In the genomic region with DNA sequence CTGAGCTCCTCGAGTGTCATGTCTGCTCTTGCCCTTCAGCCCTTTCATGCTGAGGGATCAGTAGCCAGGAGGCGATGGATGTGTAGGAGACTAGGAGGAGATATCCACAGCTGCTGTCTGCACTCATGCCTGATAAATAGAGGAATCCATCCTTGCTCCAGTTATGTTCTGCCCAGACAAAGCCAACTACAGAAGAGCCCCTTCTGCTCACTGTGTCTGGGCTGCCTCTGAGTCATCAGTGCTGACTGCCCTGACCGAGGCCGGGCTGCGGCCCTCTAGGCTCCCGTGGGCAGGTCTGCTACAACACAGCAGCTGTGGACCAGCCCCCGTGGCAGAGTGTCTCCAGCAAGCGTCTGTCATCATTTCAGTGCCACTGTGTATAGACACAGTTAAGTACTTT, we compare ENCODE assay signal across 20 mouse cellular contexts. TPM values are rescaled to one million over a fixed set of nuclear protein-coding genes. Genes with fewer than 3 reads are reported as not detected.
DNase-seq lines count a peak whose midpoint lies in the region; ATAC-seq and TF ChIP-seq lines count a peak whose summit lies in the region.
"Had no signal": no experiment of that assay in that cellular context is flagged by ENCODE, and none has a peak within 500 bp of the region (broad histone marks: within the 10 kb centered on the region; RNA-seq: fewer than 3 reads in every experiment).

No protein-coding gene starts in this region.

- H3K4me2 ChIP-seq in hindbrain, embryonic 13.5 days: no peak overlapping the region
- H3K4me2 ChIP-seq: embryonic facial prominence, embryonic 13.5 days; kidney, embryonic 15.5 days; neural tube, embryonic 15.5 days; stomach, embryonic 15.5 days had no signal

- 0 out of 2 replicates have a peak, but pooled peaks cover 11% of the 10 kb centered on the region for H3K27me3 ChIP-seq in hindbrain, embryonic 13.5 days
- H3K27me3 ChIP-seq: embryonic facial prominence, embryonic 13.5 days; kidney, embryonic 15.5 days; megakaryocyte, embryonic 14.5 days; neural tube, embryonic 15.5 days; stomach, embryonic 15.5 days had no signal

- WGBS in hindbrain, embryonic 13.5 days: 58% methylated on average over 8 of the region's 8 CpGs

- H3K9ac ChIP-seq in hindbrain, embryonic 13.5 days: peak overlapping the region; percentile 9; the same call in 1 of the 2 replicates
- H3K9ac ChIP-seq: embryonic facial prominence, embryonic 13.5 days; kidney, embryonic 15.5 days; liver, embryonic 14.5 days; neural tube, embryonic 15.5 days; stomach, embryonic 15.5 days had no signal

- H3K4me3 ChIP-seq in layer of hippocampus, adult 2 months: no peak overlapping the region
- no peak overlapping the region for H3K4me3 ChIP-seq in hindbrain, embryonic 13.5 days
- H3K4me3 ChIP-seq: embryonic facial prominence, embryonic 13.5 days; kidney, embryonic 15.5 days; megakaryocyte, embryonic 14.5 days; neural tube, embryonic 15.5 days; stomach, embryonic 15.5 days had no signal

- H3K36me3 ChIP-seq in hindbrain, embryonic 13.5 days: no peaks in the 10 kb centered on the region
- H3K36me3 ChIP-seq: embryonic facial prominence, embryonic 13.5 days; kidney, embryonic 15.5 days; neural tube, embryonic 15.5 days; stomach, embryonic 15.5 days had no signal

- peak overlapping the region; percentile 72 for H3K27ac ChIP-seq in layer of hippocampus, adult 2 months
- no peak overlapping the region for H3K27ac ChIP-seq in hindbrain, embryonic 13.5 days
- H3K27ac ChIP-seq: embryonic facial prominence, embryonic 13.5 days; kidney, embryonic 15.5 days; liver, embryonic 14.5 days; neural tube, embryonic 15.5 days; stomach, embryonic 15.5 days had no signal

- no peaks in the 10 kb centered on the region for H3K9me3 ChIP-seq in hindbrain, embryonic 13.5 days
- H3K9me3 ChIP-seq: embryonic facial prominence, embryonic 13.5 days; kidney, embryonic 15.5 days; megakaryocyte, embryonic 14.5 days; neural tube, embryonic 15.5 days; stomach, embryonic 15.5 days had no signal

- peaks cover 57% of the 10 kb centered on the region for H3K4me1 ChIP-seq in hindbrain, embryonic 13.5 days (replicated peaks)

- 0 out of 2 replicates have a peak, but pooled peaks have one; percentile 17 for ATAC-seq in frontal cortex, adult (ENCODE audit: low TSS enrichment)
- ATAC-seq in hindbrain, embryonic 13.5 days (ENCODE audit: low FRiP score): no peak
- no peak for ATAC-seq in megakaryocyte-erythroid progenitor cell, adult 5-6 weeks (replicated peaks; ENCODE audit: low FRiP score, low TSS enrichment, poor library complexity, severe bottlenecking)
- no peak for ATAC-seq in CD4-positive, CD25-positive, alpha-beta regulatory T cell, adult 4 months
- ATAC-seq: inflammation-experienced regulatory T-cells, adult 6 months; lung, postnatal 0 days had no signal

- DNase-seq in frontal cortex, postnatal 36 days (ENCODE audit: low spot score in 2 of 2): no peak
- no peak for DNase-seq in layer of hippocampus, adult 2 months (ENCODE audit: low spot score in 2 of 2)
- DNase-seq in layer of hippocampus, postnatal 10 days (ENCODE audit: low spot score in 2 of 2): no peak
- DNase-seq in Muller cell, postnatal 12 days (ENCODE audit: inconsistent ontology term): peak; percentile 90
- DNase-seq: heart, adult 18-20 months; spleen, adult 18-20 months; thymus, postnatal 14 days had no signal

- no peak for TF ChIP-seq CTCF in layer of hippocampus, adult 2 months (conservative IDR thresholded peaks at IDR 0.05)

RNA-seq across cellular contexts. Expression of a gene that starts 30.8 kb away (rescaled TPM):
- total RNA-seq in layer of hippocampus, adult 2 months (2021): 10 to 100 TPM; 96.2 to 98.8 TPM
- total RNA-seq in layer of hippocampus, postnatal 10 days (2021): 10 to 100 TPM; 62.3 to 65.5 TPM
- polyA plus RNA-seq in hindbrain, embryonic 13.5 days (2015; fragmentation: Nextera tagmentation; extraction: Ambion mirVana): 5.6 and 6.4 TPM in 2 replicates
- total RNA-seq in megakaryocyte-erythroid progenitor cell, adult 5-6 weeks (2014; fragmentation: Nextera tagmentation): not detected in 2 replicates
- 0.05 TPM in 1 of 2 replicates, not detected in the other for total RNA-seq in megakaryocyte-erythroid progenitor cell, adult 5-6 weeks (2017)
- polyA plus RNA-seq in CD4-positive, CD25-positive, alpha-beta regulatory T cell, adult 4 months (2017; shearing (Covaris generic)): under 1 TPM; 0.16 to 0.51 TPM
- total RNA-seq: monocyte, adult 5-6 weeks had no signal

Comparison
In these comparisons a context has a peak if more than half of its experiments do, and no peak if none do; other contexts are left out.
1. RNA of a gene that starts 30.8 kb away (total RNA-seq): 96.2 to 98.8 TPM in layer of hippocampus, adult 2 months and 62.3 to 65.5 TPM in layer of hippocampus, postnatal 10 days; 0.05 TPM in megakaryocyte-erythroid progenitor cell, adult 5-6 weeks; every median in the first group is over 10 times any median in the second.